In the genomic region with DNA sequence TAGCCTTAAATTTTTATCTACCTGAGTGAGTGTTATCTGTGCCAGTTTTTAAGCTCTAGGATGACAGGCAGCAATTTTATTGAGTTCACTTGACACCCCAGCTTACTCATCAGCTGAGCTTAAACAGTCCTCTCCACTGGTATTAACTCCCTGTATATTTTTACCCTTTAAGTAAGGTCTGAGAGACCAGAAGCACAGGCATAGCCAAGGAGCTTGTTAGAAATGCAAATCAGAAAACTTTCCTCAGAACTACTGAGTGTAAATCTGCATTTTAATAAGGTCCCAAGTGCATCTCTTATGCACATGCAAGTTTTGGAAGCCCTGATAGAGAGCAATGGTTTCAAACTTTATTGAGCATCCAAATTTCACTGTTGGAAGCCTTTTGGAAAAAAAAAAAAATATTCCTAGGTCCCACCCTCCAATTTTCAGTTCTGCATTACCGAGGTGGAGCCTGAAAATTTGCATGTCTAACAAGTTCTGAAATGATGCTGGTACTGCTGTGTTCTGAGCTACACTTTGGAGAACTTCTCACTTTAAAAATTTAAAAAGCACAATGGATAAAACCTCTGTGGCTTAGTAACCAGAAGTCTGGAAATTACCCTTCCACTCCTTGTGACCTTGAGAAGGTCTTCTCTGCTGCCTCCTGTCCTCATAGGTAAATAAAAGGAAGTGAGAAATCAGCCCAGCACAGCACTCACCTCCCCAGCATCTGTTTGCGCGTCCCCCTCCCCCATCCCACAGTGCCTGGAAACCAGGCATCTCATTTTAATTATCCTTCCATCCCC, we compare ENCODE assay signal across 1 mouse cellular context.
TF ChIP-seq lines count a peak whose summit lies in the region.

No protein-coding gene starts in this region.

TF ChIP-seq in CH12.LX, 34 proteins besides CTCF, POLR2A, EP300 and RAD21 (continued from another document):
- TF ChIP-seq RCOR1 (conservative IDR thresholded peaks at IDR 0.05; ENCODE audit: low read depth, low read length) (peak; percentile 97), MEF2A (IDR thresholded peaks at IDR 0.05; ENCODE audit: borderline replicate concordance, low read depth, low read length) (peak; percentile 92), E2F4 (IDR thresholded peaks at IDR 0.05; ENCODE audit: insufficient replicate concordance, low read depth, low read length) (0 out of 2 replicates have a peak, but pooled peaks have one; percentile 25), TBP (conservative IDR thresholded peaks at IDR 0.05; ENCODE audit: low read depth, low read length) (peak; percentile 61), CHD1 (IDR thresholded peaks at IDR 0.05; ENCODE audit: low read depth, low read length) (0 out of 2 replicates have a peak, but pooled peaks have one; percentile 40), MXI1 (IDR thresholded peaks at IDR 0.05; ENCODE audit: low read depth, low read length) (peak; percentile 99), MAZ (IDR thresholded peaks at IDR 0.05; ENCODE audit: low read depth, low read length) (peak; percentile 56; the same call in 1 of the 2 replicates), ETS1 (conservative IDR thresholded peaks at IDR 0.05; ENCODE audit: low read depth, low read length) (peak; percentile 82), JUN (IDR thresholded peaks at IDR 0.05; ENCODE audit: insufficient read depth, low read depth, low read length) (peak; percentile 92), ZMIZ1 (IDR thresholded peaks at IDR 0.05; ENCODE audit: low read depth, low read length) (no peak), NELFE (IDR thresholded peaks at IDR 0.05; ENCODE audit: low read depth, low read length) (no peak), ZNF384 (IDR thresholded peaks at IDR 0.05; ENCODE audit: low read depth, low read length) (peak; percentile 98), HCFC1 (IDR thresholded peaks at IDR 0.05; ENCODE audit: low read depth, low read length) (peak; percentile 38)
